Mouse (Mus musculus) liver, embryonic 16.5 days (tissue): ENCODE measurements at regions not wholly inside any gene's neighbourhood (a gene's known extent, or its start where the extent isn't known, plus 50 kb on each side); places are given as distances from the start of the nearest gene placed in this dataset.

Source experiments
- ATAC-seq: fragments of 200-750 bp; cut with Nextera tagmentation; 2 replicates; pipeline ENCODE4 v1.8.0; 2017; ENCODE audit warnings: low read depth, mild to moderate bottlenecking, moderate number of reproducible peaks, moderate library complexity
- H3K27ac ChIP-seq: fragments of 300-500 bp; sonication (generic); 2 replicates; pipeline ENCODE4 v1.5.1; 2014; ENCODE audit warnings: mild to moderate bottlenecking, low read length
- H3K27me3 ChIP-seq: fragments of 300-500 bp; sonication (generic); 2 replicates; pipeline ENCODE4 v1.6.1; 2014; ENCODE audit warnings: low read depth, low read length, mixed read lengths; ENCODE audit not compliant: control insufficient read depth, insufficient read depth
- H3K36me3 ChIP-seq: fragments of 300-500 bp; sonication (generic); 2 replicates; pipeline ENCODE4 v1.6.1; 2014; ENCODE audit warnings: mild to moderate bottlenecking; ENCODE audit not compliant: control insufficient read depth, insufficient read depth
- H3K4me1 ChIP-seq: fragments of 300-500 bp; sonication (generic); 2 replicates; pipeline ENCODE4 v1.6.1; 2014; ENCODE audit warnings: low read depth, low read length, mixed read lengths; ENCODE audit not compliant: control insufficient read depth
- H3K4me2 ChIP-seq: fragments of 300-500 bp; sonication (generic); 2 replicates; pipeline ENCODE4 v1.6.1; 2014; ENCODE audit warnings: low read depth, low read length, mixed read lengths
- H3K4me3 ChIP-seq: fragments of 300-500 bp; sonication (generic); 2 replicates; pipeline ENCODE4 v1.5.1; 2014; ENCODE audit warnings: low read depth, mild to moderate bottlenecking, low read length
- H3K9ac ChIP-seq: fragments of 300-500 bp; sonication (generic); 2 replicates; pipeline ENCODE4 v1.6.1; 2014; ENCODE audit warnings: low read depth, low read length
- H3K9me3 ChIP-seq: fragments of 300-500 bp; sonication (generic); replicated peaks from 2 replicates; pipeline ENCODE4 v1.6.1; 2016; ENCODE audit warnings: low read length; ENCODE audit not compliant: control insufficient read depth
- WGBS: fragments of 180-500 bp; shearing (Covaris S2); extraction: QIAGEN DNeasy Blood & Tissue Kit; methylation state at CpG from one replicate; pipeline ENCODE4 v1.1.7; 2014; ENCODE audit not compliant: insufficient replicate concordance; 5-methylcytosine and 5-hydroxymethylcytosine counted together

DNA sequence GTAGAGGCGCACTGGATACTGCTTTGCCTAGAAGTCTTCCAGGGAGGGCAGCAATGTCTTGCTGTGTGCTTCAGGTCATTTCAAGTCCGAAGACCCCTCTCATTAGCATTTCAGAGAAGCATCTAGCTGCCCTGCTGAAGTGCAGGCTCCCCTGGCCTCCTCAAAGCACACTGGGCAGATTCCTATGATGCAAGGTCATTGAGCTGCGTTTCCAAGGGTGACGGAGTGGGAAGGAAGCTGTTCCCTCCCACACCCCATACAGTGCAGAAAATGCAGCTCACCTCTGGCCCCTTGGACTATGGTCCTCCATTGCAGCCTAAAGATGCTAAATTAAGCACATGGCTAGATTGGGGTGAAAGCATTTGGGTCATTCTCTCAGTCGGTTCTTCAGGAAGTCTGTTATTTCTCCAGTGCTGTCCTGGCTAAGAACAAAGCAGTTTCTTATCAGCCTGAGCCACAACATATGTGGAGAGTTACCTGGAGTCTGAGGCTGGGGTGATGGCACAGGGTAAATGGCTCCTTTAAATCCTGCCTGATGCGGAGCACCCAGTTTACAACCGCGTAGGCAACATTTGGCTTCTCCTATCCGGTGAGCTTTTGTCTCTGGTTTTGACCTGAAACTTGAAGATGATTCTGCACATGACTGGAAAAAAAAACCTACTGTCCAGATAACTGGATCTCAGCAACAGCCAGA is 52.6 kb upstream of the Parp11 start:
- Histone ChIP-seq H3K9ac (no peak overlapping the region), H3K27me3 (no peaks in the 10 kb centered on the region), H3K36me3 (no peaks in the 10 kb centered on the region), H3K27ac (no peak overlapping the region), H3K4me3 (no peak overlapping the region), H3K4me2 (no peak overlapping the region), H3K9me3 (no peaks in the 10 kb centered on the region), H3K4me1 (peaks cover 42% of the 10 kb centered on the region)
- ATAC-seq, result no peak
- whole genome bisulfite sequencing, result 37% methylated on average over 9 of the region's 9 CpGs
